Mouse (Mus musculus) mouse embryonic stem cell (cell line): Measurements from ENCODE around the gene Hecw1.

ENCODE experiments used
- in situ Hi-C, 2 experiments: fragments of 300-500 bp; cut with MboI; formaldehyde crosslinking; loops; 1 replicate in 1 of 2; 3 replicates in 1 of 2; pipeline ENCODE4 v1.14.3; 2019 to 2020; ENCODE audit warnings: low sequenced_read_pairs in 2 of 2, low pct_unique_long_range_greater_than_20kb in 1 of 2, mixed read lengths in 1 of 2; ENCODE audit not compliant: unreplicated experiment in 1 of 2

The Hecw1 gene

GRCm38 (mm10) chr13:14522906-14523269, at the start of gene Hecw1:
Gene Hecw1 (minus strand): TSS chr13:14523228.
- in situ Hi-C loops: no loop called here

DNA sequence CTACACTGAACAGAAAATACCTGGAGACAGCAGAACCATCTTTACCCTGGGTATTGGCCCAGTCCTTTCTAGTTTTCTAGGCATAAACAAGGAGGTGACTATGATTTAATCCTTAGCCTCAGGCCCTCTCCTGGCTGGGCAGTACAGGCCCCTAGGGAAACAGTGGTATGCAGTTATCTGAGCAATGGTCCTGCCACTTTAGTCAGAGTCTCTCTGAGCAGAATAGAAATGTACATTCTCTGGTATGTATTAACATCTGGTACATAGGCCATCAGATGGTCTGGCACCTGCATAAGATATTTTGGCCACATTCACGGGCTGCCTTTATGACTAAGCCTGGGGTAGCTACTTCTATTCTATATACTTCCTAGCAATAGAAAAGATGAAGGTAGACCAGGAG, 38.3 kb upstream of the Hecw1 start:
- in situ Hi-C loops: no loop called here

DNA sequence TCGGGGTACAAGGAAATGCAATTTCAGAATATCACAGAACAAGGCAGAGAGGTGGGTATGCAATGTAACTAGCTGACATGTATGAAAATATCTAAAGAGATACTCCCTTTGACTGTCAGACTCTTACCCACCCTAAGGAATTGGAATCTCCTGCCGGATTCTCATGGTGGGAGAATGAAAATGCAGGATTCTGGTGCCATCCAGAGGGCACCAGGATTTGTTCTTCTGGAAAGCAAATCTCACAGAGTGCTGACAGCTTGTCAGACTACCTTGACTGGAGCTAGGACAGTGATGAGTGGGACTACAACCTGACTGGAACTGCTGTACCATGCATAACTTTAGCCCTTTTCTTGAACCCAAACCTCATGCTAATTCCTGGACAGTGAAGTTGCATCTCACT, 29.6 kb upstream of the Hecw1 start:
- in situ Hi-C loops: no loop called here

GRCm38 (mm10) chr13:14542860-14543259, 19.8 kb upstream of the Hecw1 start:
- in situ Hi-C loops: no loop called here

DNA sequence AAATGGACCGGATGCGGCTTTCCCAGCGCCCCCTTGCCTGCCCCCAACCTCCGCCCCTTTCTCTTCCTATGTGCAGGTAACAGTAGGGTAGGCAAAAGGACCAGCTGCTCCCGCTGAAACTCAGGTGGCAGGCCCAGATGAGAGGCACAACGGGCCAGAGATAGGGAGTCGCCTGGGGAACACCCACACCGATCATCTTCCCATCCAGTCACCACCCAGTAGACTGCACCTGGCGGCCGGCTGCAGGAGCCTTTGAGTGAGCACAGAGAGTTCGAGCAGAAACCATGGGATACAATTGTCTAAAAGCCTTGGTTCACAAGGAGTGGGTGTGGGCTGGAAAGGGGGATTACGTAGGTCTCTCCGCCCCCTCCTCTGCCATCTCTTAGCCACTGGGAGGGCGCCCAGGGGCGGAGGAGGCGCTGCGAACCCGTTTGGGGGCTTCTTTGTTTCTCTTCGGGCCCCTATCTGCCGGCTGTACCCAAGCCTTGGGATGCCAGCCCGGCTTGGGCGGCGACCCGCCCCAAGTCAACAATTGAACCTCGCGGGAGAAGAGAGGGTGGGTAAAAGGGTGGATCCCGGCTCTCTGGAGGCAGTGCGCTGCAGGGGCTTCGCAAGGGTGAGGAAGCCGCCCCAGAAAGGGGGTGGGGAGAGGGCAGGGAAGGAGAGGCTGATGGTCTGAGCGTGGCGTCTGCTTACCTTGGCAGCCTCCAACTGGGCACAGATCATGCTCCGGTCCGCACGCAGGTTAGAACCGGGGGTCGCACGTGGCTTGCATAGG, 711 bp downstream of the Hecw1 start:
- in situ Hi-C loops: no loop called here

GRCm38 (mm10) chr13:14521746-14522127, 1.3 kb downstream of the Hecw1 start:
- in situ Hi-C loops: no loop called here

GRCm38 (mm10) chr13:14519605-14520004, 3.4 kb downstream of the Hecw1 start:
- in situ Hi-C loops: no loop called here

DNA sequence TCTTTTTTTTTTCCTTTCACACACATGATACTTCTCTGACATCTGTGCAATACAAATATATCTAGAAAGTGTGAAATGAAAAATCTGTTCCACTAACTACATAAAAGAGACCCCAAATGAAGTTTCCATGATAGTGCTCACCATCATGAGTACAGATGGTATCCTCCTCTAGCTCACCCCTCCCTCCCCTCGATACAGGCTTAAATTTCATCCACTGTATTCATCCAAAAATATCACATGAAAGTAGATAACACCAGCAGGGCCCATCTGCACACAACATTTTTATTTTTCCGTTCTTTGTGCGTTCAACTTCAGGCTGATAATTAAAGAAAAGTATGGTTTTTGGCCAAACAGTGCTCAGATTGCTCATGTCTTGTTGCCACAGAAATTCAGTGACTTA, 5.5 kb downstream of the Hecw1 start:
- in situ Hi-C loops: no loop called here

- in situ Hi-C loops: no loop called here
Observed at GRCm38 (mm10) chr13:14515106-14515505, 7.9 kb downstream of the Hecw1 start.

GRCm38 (mm10) chr13:14513934-14514333, 9.1 kb downstream of the Hecw1 start:
- in situ Hi-C loops: no loop called here

GRCm38 (mm10) chr13:14506765-14507164, 16.3 kb downstream of the Hecw1 start:
- in situ Hi-C loops: no loop called here

DNA sequence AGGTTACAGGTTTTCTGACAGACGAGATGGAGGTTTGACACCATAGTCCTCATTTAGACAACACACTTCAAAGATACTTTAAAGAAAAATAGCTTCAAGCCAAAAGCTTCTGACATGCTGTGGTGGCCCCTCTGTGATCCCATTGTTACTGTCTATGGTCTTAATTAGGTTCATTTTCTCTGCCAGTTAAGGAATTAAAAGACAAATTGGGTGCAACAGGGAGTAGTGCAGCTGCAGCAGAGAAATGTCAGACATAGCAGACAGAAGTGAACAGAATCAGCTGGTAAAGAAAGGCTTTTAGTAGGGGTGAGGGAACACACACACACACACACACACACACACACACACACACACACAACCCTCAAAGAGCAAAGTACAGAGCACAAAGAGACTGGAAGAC, 22.8 kb downstream of the Hecw1 start:
- in situ Hi-C loops: no loop called here

- in situ Hi-C loops: no loop called here
Observed at GRCm38 (mm10) chr13:14498780-14499179, 24.2 kb downstream of the Hecw1 start.

GRCm38 (mm10) chr13:14496954-14497353, 26.1 kb downstream of the Hecw1 start:
- in situ Hi-C loops: no loop called here

DNA sequence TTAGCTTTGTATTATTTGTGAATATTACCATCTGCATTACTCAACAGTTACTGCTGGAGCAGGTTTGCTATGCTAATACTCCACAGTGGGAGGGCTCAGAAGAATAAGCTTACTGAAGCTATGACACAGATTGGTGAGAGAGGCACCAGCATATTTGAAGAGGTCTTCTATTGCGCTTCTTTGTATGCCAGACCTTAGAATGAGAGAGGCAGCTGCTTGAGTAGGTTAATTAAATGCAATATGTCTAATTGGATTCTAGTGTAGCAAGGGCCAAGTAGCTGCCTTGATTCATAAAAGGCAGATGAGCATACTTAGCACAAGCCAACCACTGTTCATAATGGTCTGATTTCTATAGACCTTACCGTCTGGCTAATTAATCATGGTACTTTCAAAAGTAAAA, 35.2 kb downstream of the Hecw1 start:
- in situ Hi-C loops: no loop called here

- in situ Hi-C loops: no loop called here
Observed at GRCm38 (mm10) chr13:14471121-14471520, 51.9 kb downstream of the Hecw1 start.

- in situ Hi-C loops: no loop called here
Observed at GRCm38 (mm10) chr13:14467517-14467916, 55.5 kb downstream of the Hecw1 start.

GRCm38 (mm10) chr13:14461036-14461435, 62.0 kb downstream of the Hecw1 start:
- in situ Hi-C loops: no loop called here

GRCm38 (mm10) chr13:14457043-14457442, 66.0 kb downstream of the Hecw1 start:
- in situ Hi-C loops: no loop called here

- in situ Hi-C loops: no loop called here
Observed at GRCm38 (mm10) chr13:14439540-14439939, 83.5 kb downstream of the Hecw1 start.
